Mouse (Mus musculus) telencephalon, adult 2 months (tissue): ENCODE measurements around the gene Tnfrsf9.

Experiments used
- DNase-seq: peaks from one replicate; pipeline ENCODE4 v3.0.0-alpha.2; 2011; ENCODE audit warnings: low read depth, low spot score

Tnfrsf9 gene

GRCm38 (mm10) chr4:150979455-150979854 lies 65.1 kb downstream of the Tnfrsf9 start:
- DNase-seq, result no peak

GRCm38 (mm10) chr4:150980153-150980552 lies 65.8 kb downstream of the Tnfrsf9 start:
- no peak for DNase-seq

- DNase-seq, result no peak
Measured at GRCm38 (mm10) chr4:150990148-150990547, 75.8 kb downstream of the Tnfrsf9 start.
